Mouse (Mus musculus): ENCODE results near the gene Ces2a.

Gene Ces2a

DNA sequence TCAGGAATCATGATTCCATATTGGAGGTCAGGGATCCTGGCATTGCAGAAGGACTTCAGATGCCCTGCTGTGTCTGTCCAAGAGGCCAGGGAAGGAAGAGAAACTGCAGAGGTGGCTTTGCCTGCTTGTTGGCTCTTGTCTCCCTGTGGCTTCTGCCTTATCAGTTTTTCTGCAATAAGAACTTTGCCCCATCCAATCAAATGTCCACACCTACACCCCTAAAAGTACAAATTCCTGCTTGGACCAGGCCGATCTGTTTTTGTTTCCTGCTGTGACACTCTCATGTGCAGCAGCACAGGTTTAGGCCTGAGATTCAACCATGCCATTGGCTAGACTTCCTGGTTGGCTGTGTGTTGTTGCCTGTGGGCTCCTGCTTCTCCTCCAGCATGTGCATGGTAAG is at the start of gene Ces2a:
Ces2a (plus strand) TSS at position 251 of the 400 bp plus-strand sequence.
- no peak for DNase-seq (ENCODE audit: low read depth)

DNA sequence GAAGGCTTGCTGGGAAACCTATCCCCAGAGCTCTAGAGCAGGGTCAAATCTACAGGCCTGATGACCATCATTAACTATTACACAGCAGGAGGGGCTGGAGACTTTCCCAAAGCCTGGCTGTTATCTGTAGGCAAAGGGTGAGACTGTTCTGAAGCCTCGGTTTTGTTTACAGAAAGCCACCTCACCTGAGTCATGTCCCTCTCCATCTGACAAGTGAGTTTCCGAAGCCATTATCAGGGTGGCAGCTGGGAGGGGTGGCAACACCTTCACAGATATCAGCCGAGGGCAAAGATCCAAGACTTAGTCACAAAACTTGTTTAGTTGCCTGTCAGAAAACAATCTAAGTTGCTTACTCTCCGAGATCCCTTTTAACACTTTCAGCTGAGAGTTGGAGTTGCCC is 45.4 kb upstream of the Ces2a start:
- no peak for DNase-seq (ENCODE audit: low read depth)

- no peak for DNase-seq (ENCODE audit: low read depth)
These were observed 35.2 kb upstream of the Ces2a start for GRCm38 (mm10) chr8:104698556-104698955.

GRCm38 (mm10) chr8:104701900-104702299 is 31.9 kb upstream of the Ces2a start:
- DNase-seq (ENCODE audit: low read depth) = no peak

DNA sequence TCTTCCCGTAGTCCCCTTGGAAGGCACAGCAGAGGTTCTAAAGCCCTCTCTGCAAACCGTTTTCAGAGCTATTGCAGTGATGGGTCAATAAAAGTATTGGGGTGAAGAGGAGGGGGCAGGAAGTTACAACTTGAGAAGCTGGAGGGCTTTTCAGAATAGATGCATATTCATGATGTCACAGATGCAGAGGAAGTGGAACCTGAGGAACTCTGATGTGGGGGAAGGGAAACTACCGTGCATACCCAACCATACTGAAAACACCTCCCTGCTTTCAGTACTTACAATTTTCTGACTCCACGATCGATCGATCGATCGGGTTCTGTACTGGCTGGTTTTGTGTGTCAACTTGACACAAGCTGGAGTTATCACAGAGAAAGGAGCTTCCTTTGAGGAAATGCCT is 12.6 kb upstream of the Ces2a start:
- no peak for DNase-seq (ENCODE audit: low read depth)

DNA sequence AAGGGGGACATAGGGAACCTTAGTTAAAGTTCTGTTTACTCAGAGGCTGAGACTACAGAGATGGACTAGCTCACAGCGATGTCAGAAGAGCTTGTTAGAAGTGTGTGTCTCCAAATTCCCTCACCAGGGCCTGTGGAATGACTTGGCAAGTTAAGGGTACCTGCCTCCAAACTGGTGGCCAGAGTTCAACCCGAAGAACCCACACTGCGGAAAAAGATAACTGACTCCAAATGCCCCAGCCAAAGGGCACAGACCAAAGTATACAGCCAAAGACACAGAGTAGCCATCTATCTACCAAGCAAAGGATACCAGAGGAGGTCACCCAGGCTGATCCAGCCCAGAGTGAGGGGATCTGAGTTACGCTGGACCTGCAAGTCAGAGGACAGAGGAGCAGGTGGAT is 2.4 kb upstream of the Ces2a start:
- no peak for DNase-seq (ENCODE audit: low read depth)

DNA sequence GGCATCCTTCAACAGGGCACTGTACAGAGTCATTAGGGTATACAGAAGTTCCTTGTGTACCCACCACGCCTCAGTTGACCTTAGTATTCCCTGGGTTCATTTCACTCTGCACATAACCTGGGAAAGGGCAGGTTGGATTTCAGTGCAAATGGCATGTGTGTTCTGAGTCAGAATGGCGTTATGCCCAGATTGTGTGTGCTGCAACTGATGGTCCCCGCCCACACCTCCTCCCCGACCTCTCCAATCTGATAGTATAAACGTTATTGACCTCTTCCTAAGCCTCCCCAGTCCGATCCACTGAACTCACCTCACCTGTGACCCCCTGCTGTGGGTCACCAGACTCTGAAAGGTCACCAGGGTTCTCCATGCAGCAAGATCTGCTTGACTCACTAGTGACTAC is 1.8 kb upstream of the Ces2a start:
- no peak for DNase-seq (ENCODE audit: low read depth)

- no peak for DNase-seq (ENCODE audit: low read depth)
These were observed 8.2 kb downstream of the Ces2a start for GRCm38 (mm10) chr8:104742039-104742438.

DNA sequence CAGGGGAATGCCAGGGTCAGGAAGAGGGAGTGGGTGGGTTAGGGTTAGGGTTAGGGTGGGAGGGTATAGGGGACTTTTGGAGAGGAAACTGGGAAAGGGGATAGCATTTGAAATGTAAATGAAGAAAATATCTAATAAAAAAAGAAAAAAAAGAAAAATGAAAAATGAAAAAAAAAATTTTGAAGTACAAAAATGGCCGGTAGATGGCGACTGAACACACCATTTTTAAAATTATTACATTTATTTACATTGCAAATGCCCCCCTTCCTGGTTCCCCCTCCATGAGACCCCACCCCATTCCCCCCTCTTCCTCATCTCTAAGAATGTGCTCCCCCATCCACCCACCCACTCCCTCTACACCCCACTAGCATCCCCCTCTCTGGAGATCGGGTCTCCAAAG is 9.6 kb downstream of the Ces2a start:
- DNase-seq (ENCODE audit: low read depth) = no peak

GRCm38 (mm10) chr8:104752818-104753217 is 19.0 kb downstream of the Ces2a start:
- DNase-seq (ENCODE audit: low read depth) = no peak

DNA sequence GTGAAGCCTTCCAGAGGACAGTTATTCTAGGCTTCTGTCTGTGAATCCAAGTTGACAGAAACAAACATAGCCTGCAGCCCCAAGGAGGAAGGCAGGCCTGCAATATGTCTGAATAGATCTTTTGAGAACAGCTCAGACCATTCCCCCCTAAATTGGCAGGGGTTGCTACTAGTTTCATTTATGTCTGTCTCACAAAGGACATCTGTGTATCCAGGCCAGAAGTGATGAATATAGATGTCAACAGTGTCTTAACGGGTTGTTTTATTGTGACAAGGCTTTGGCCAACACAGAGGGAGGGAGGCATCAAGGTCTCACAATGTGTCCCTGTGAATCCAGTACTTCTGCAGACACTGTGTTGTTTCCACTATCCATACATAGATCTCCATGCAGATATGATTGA is 23.8 kb downstream of the Ces2a start:
- no peak for DNase-seq (ENCODE audit: low read depth)

- no peak for DNase-seq (ENCODE audit: low read depth)
These were observed 24.4 kb downstream of the Ces2a start for GRCm38 (mm10) chr8:104758209-104758608.

DNA sequence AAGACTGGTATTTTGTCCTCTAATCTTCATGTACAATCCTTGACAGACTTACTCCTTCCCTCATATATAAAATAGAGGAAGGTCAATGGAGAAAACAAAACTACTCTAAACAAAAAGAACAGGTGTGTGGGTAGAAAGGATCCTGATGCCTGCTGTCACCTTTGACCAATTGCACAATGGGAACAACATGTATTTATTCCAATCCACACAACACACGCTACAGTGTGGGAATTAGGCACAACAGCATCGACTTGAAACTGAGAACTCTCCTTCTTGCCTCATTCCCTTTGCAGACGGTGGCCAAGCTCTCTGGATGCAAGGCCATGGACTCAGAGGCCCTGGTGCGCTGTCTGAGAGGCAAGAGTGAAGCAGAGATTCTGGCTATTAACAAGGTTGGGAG is 27.3 kb downstream of the Ces2a start:
- DNase-seq (ENCODE audit: low read depth) = no peak

GRCm38 (mm10) chr8:104766485-104766884 is 32.7 kb downstream of the Ces2a start:
- no peak for DNase-seq (ENCODE audit: low read depth)

- no peak for DNase-seq (ENCODE audit: low read depth)
These were observed 36.6 kb downstream of the Ces2a start for GRCm38 (mm10) chr8:104770365-104770764.

- no peak for DNase-seq (ENCODE audit: low read depth)
These were observed 53.2 kb downstream of the Ces2a start for GRCm38 (mm10) chr8:104787049-104787448.

DNA sequence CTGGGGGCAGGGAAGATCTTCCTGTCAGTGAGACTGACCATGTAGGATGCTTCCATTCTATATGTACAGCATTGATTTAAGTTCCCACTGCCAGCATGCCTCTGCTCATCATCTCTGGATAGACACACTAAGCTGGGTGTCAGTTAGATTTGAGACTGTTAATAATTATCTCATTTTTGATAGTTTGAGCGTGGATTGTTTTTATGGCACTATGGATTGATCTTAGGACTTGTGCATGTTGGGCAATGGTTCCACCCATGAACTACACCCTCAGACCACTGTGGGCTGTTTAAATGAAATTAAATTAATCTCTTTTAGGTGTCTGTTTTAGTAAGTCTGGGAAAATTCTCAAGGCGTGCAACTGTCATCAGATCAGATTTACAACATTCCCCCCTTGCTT is 55.1 kb downstream of the Ces2a start:
- no peak for DNase-seq (ENCODE audit: low read depth)

DNA sequence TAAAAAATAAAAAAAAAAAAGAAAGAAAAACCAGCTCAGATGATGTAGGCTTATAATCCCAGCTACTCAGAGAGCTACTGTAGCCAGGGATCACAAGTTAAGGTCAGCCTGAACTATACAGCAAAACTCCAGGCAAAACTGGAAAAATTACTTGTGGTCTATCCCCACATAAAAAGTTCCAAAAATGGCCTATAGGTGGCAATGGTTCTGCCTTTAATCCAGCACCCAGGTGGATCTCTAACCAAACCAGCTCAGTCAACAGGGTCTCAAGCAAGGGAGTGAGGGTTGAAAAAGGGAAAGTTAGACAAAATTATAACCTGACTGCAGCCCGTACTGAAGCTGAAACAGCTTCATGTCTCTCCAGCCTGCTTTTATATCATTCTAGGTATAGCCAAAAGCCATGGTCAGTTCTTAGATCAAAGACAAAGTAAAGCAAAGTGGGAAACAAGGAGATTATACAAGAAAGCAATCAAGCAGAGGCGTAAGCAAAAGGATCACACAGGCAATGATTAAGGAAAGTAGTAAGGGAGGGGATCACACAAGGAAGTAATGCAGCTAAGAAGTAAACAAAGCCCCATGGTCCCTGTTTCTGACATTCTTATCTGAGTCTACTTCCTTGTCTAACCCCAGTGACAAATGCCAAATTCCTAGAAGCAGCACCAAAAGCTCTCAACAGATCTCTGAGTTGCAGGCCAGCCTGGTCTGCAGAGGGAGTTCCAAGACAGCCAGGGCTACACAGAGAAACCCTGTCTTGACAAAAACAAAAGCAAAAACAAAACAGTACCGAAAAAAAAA is 56.3 kb downstream of the Ces2a start:
- DNase-seq (ENCODE audit: low read depth) = peak; percentile 11
